Mouse (Mus musculus): ENCODE measurements around the gene Ptpn12. TPM values are rescaled to one million over a fixed set of nuclear protein-coding genes. Genes with fewer than 3 reads are reported as not detected.
A peak's percentile ranks its signal among the peaks of the same experiment; 100 is the strongest.

Gene Ptpn12
- polyA plus RNA-seq, 1 experiment from 2014 or later = 30.0 TPM

GRCm38 (mm10) chr5:21034388-21034966 is 21.2 kb downstream of the Ptpn12 start:
- Histone ChIP-seq H3K9me3 (ENCODE audit: control insufficient read depth, low read length) (no peaks in the 10 kb centered on the region), H3K27ac (replicated peaks; ENCODE audit: low read depth, low read length) (no peak overlapping the region), H3K4me1 (ENCODE audit: control insufficient read depth, insufficient read depth, low read length) (peaks cover 3% of the 10 kb centered on the region; the same call in 1 of the 2 replicates), H3K27me3 (replicated peaks; ENCODE audit: control insufficient read depth, insufficient read depth, low read length) (no peaks in the 10 kb centered on the region), H3K9ac (ENCODE audit: low read depth, low read length) (no peak overlapping the region), H3K4me2 (ENCODE audit: low read depth, low read length) (no peak overlapping the region), H3K4me3 (ENCODE audit: low read depth, low read length) (no peak overlapping the region), H3K36me3 (ENCODE audit: control insufficient read depth, insufficient read depth, low read length) (no peaks in the 10 kb centered on the region)
- ATAC-seq (ENCODE audit: low read depth) = no peak
- no peak for DNase-seq (ENCODE audit: low spot score)
- 70% methylated on average over 6 of the region's 6 CpGs for WGBS

- DNase-seq (ENCODE audit: low spot score) = peak; percentile 21
- Histone ChIP-seq H3K9me3 (ENCODE audit: control insufficient read depth, low read length) (no peaks in the 10 kb centered on the region), H3K27ac (replicated peaks; ENCODE audit: low read depth, low read length) (no peak overlapping the region), H3K4me2 (ENCODE audit: low read depth, low read length) (no peak overlapping the region), H3K27me3 (replicated peaks; ENCODE audit: control insufficient read depth, insufficient read depth, low read length) (no peaks in the 10 kb centered on the region), H3K4me3 (ENCODE audit: low read depth, low read length) (no peak overlapping the region), H3K4me1 (ENCODE audit: control insufficient read depth, insufficient read depth, low read length) (peaks cover 3% of the 10 kb centered on the region; the same call in 1 of the 2 replicates), H3K36me3 (ENCODE audit: control insufficient read depth, insufficient read depth, low read length) (peaks cover 3% of the 10 kb centered on the region; the same call in 1 of the 2 replicates), H3K9ac (ENCODE audit: low read depth, low read length) (no peak overlapping the region)
- WGBS = 72% methylated on average over 11 of the region's 11 CpGs
- ATAC-seq (ENCODE audit: low read depth) = no peak
Measured at GRCm38 (mm10) chr5:21033382-21034056, 22.2 kb downstream of the Ptpn12 start.

GRCm38 (mm10) chr5:21032626-21033025 is 23.1 kb downstream of the Ptpn12 start:
- ATAC-seq (ENCODE audit: low read depth) (no peak), DNase-seq (ENCODE audit: low spot score) (no peak)
- no peaks in the 10 kb centered on the region for H3K27me3 ChIP-seq (replicated peaks; ENCODE audit: control insufficient read depth, insufficient read depth, low read length)
- H3K36me3 ChIP-seq (ENCODE audit: control insufficient read depth, insufficient read depth, low read length) = peaks cover 10% of the 10 kb centered on the region
- WGBS = 71% methylated on average over 3 of the region's 3 CpGs
- H3K9me3 ChIP-seq (ENCODE audit: control insufficient read depth, low read length) = no peaks in the 10 kb centered on the region
- no peak overlapping the region for H3K27ac ChIP-seq (replicated peaks; ENCODE audit: low read depth, low read length)
- H3K4me1 ChIP-seq (ENCODE audit: control insufficient read depth, insufficient read depth, low read length) = peaks cover 3% of the 10 kb centered on the region; the same call in 1 of the 2 replicates
- no peak overlapping the region for H3K4me2 ChIP-seq (ENCODE audit: low read depth, low read length)
- H3K4me3 ChIP-seq (ENCODE audit: low read depth, low read length) = no peak overlapping the region
- no peak overlapping the region for H3K9ac ChIP-seq (ENCODE audit: low read depth, low read length)

- H3K9ac ChIP-seq (ENCODE audit: low read depth, low read length) = no peak overlapping the region
- no peaks in the 10 kb centered on the region for H3K27me3 ChIP-seq (replicated peaks; ENCODE audit: control insufficient read depth, insufficient read depth, low read length)
- peaks cover 18% of the 10 kb centered on the region for H3K36me3 ChIP-seq (ENCODE audit: control insufficient read depth, insufficient read depth, low read length)
- H3K4me1 ChIP-seq (ENCODE audit: control insufficient read depth, insufficient read depth, low read length) = peaks cover 3% of the 10 kb centered on the region; the same call in 1 of the 2 replicates
- DNase-seq (ENCODE audit: low spot score) (peak; percentile 46), ATAC-seq (ENCODE audit: low read depth) (no peak)
- H3K9me3 ChIP-seq (ENCODE audit: control insufficient read depth, low read length) = no peaks in the 10 kb centered on the region
- H3K4me3 ChIP-seq (ENCODE audit: low read depth, low read length) = no peak overlapping the region
- no peak overlapping the region for H3K4me2 ChIP-seq (ENCODE audit: low read depth, low read length)
- peak overlapping the region; percentile 28; the same call in 1 of the 2 replicates for H3K27ac ChIP-seq (replicated peaks; ENCODE audit: low read depth, low read length)
Measured at GRCm38 (mm10) chr5:21030226-21030625, 25.5 kb downstream of the Ptpn12 start.

- DNase-seq (ENCODE audit: low spot score) (peak; percentile 42), ATAC-seq (ENCODE audit: low read depth) (0 out of 2 replicates have a peak, but pooled peaks have one; percentile 12)
- Histone ChIP-seq H3K4me2 (ENCODE audit: low read depth, low read length) (no peak overlapping the region), H3K27ac (replicated peaks; ENCODE audit: low read depth, low read length) (no peak overlapping the region), H3K9me3 (ENCODE audit: control insufficient read depth, low read length) (no peaks in the 10 kb centered on the region), H3K4me3 (ENCODE audit: low read depth, low read length) (no peak overlapping the region), H3K27me3 (replicated peaks; ENCODE audit: control insufficient read depth, insufficient read depth, low read length) (no peaks in the 10 kb centered on the region), H3K9ac (ENCODE audit: low read depth, low read length) (no peak overlapping the region), H3K36me3 (ENCODE audit: control insufficient read depth, insufficient read depth, low read length) (peaks cover 64% of the 10 kb centered on the region), H3K4me1 (ENCODE audit: control insufficient read depth, insufficient read depth, low read length) (no peaks in the 10 kb centered on the region)
- WGBS = 52% methylated on average over 5 of the region's 5 CpGs
Measured at GRCm38 (mm10) chr5:21017075-21017474, 38.6 kb downstream of the Ptpn12 start.

- H3K27me3 ChIP-seq (replicated peaks; ENCODE audit: control insufficient read depth, insufficient read depth, low read length) = no peaks in the 10 kb centered on the region
- H3K4me2 ChIP-seq (ENCODE audit: low read depth, low read length) = no peak overlapping the region
- ATAC-seq (ENCODE audit: low read depth) (no peak), DNase-seq (ENCODE audit: low spot score) (no peak)
- no peak overlapping the region for H3K4me3 ChIP-seq (ENCODE audit: low read depth, low read length)
- no peak overlapping the region for H3K9ac ChIP-seq (ENCODE audit: low read depth, low read length)
- peaks cover 69% of the 10 kb centered on the region for H3K36me3 ChIP-seq (ENCODE audit: control insufficient read depth, insufficient read depth, low read length)
- no peaks in the 10 kb centered on the region for H3K9me3 ChIP-seq (ENCODE audit: control insufficient read depth, low read length)
- no peak overlapping the region for H3K27ac ChIP-seq (replicated peaks; ENCODE audit: low read depth, low read length)
- no peaks in the 10 kb centered on the region for H3K4me1 ChIP-seq (ENCODE audit: control insufficient read depth, insufficient read depth, low read length)
Measured at GRCm38 (mm10) chr5:21010908-21011307, 44.8 kb downstream of the Ptpn12 start.

- Histone ChIP-seq H3K4me2 (ENCODE audit: low read depth, low read length) (no peak overlapping the region), H3K4me1 (ENCODE audit: control insufficient read depth, insufficient read depth, low read length) (no peaks in the 10 kb centered on the region), H3K27ac (replicated peaks; ENCODE audit: low read depth, low read length) (no peak overlapping the region), H3K9ac (ENCODE audit: low read depth, low read length) (no peak overlapping the region), H3K9me3 (ENCODE audit: control insufficient read depth, low read length) (peaks cover 8% of the 10 kb centered on the region; the same call in 1 of the 2 replicates), H3K4me3 (ENCODE audit: low read depth, low read length) (no peak overlapping the region), H3K36me3 (ENCODE audit: control insufficient read depth, insufficient read depth, low read length) (peaks cover 72% of the 10 kb centered on the region), H3K27me3 (replicated peaks; ENCODE audit: control insufficient read depth, insufficient read depth, low read length) (no peaks in the 10 kb centered on the region)
- ATAC-seq (ENCODE audit: low read depth) (no peak), DNase-seq (ENCODE audit: low spot score) (no peak)
- WGBS = 90% methylated on average over 6 of the region's 6 CpGs
Measured at GRCm38 (mm10) chr5:21002723-21003122, 53.0 kb downstream of the Ptpn12 start.

- H3K9ac ChIP-seq (ENCODE audit: low read depth, low read length) = no peak overlapping the region
- ATAC-seq (ENCODE audit: low read depth) (no peak), DNase-seq (ENCODE audit: low spot score) (no peak)
- no peak overlapping the region for H3K27ac ChIP-seq (replicated peaks; ENCODE audit: low read depth, low read length)
- H3K4me1 ChIP-seq (ENCODE audit: control insufficient read depth, insufficient read depth, low read length) = no peaks in the 10 kb centered on the region
- WGBS = 91% methylated on average over 10 of the region's 10 CpGs
- H3K9me3 ChIP-seq (ENCODE audit: control insufficient read depth, low read length) = peaks cover 8% of the 10 kb centered on the region; the same call in 1 of the 2 replicates
- H3K4me3 ChIP-seq (ENCODE audit: low read depth, low read length) = no peak overlapping the region
- peaks cover 81% of the 10 kb centered on the region for H3K36me3 ChIP-seq (ENCODE audit: control insufficient read depth, insufficient read depth, low read length)
- no peaks in the 10 kb centered on the region for H3K27me3 ChIP-seq (replicated peaks; ENCODE audit: control insufficient read depth, insufficient read depth, low read length)
- H3K4me2 ChIP-seq (ENCODE audit: low read depth, low read length) = no peak overlapping the region
Measured at GRCm38 (mm10) chr5:21001622-21002315, 53.9 kb downstream of the Ptpn12 start.

All from embryonic facial prominence, embryonic 14.5 days (tissue).